Mouse (Mus musculus) forebrain, embryonic 12.5 days (tissue): ENCODE measurements around the gene Ppm1m. TPM values are rescaled to one million over a fixed set of nuclear protein-coding genes. Genes with fewer than 3 reads are reported as not detected.

Experiments used
- ATAC-seq: fragments of 200-750 bp; cut with Nextera tagmentation; 2 replicates; pipeline ENCODE4 v1.8.0; 2017; ENCODE audit warnings: moderate TSS enrichment; ENCODE audit not compliant: low FRiP score
- H3K27ac ChIP-seq: fragments of 300-500 bp; sonication (generic); 2 replicates; pipeline ENCODE4 v1.5.1; 2016; ENCODE audit warnings: mild to moderate bottlenecking
- H3K27me3 ChIP-seq: fragments of 300-500 bp; sonication (generic); 2 replicates; pipeline ENCODE4 v1.6.1; 2016; ENCODE audit warnings: mild to moderate bottlenecking
- H3K36me3 ChIP-seq: fragments of 300-500 bp; sonication (generic); replicated peaks from 2 replicates; pipeline ENCODE4 v1.6.1; 2016; ENCODE audit warnings: mild to moderate bottlenecking
- H3K4me1 ChIP-seq: fragments of 300-500 bp; sonication (generic); 2 replicates; pipeline ENCODE4 v1.6.1; 2016
- H3K4me2 ChIP-seq: fragments of 300-500 bp; sonication (generic); 2 replicates; pipeline ENCODE4 v1.6.1; 2016; ENCODE audit warnings: mild to moderate bottlenecking, moderate library complexity
- H3K4me3 ChIP-seq: fragments of 300-500 bp; sonication (generic); replicated peaks from 2 replicates; pipeline ENCODE4 v1.5.1; 2016; ENCODE audit warnings: mild to moderate bottlenecking
- H3K9ac ChIP-seq: fragments of 300-500 bp; sonication (generic); 2 replicates; pipeline ENCODE4 v1.6.1; 2016; ENCODE audit warnings: mild to moderate bottlenecking
- H3K9me3 ChIP-seq: fragments of 300-500 bp; sonication (generic); 2 replicates; pipeline ENCODE4 v1.6.1; 2016
- WGBS: fragments of 180-500 bp; shearing (Covaris S2); methylation state at CpG from one replicate; pipeline ENCODE4 v1.1.7; 2016; 5-methylcytosine and 5-hydroxymethylcytosine counted together
- polyA plus RNA-seq: library from polyadenylated mRNA; unstranded; fragments of >200 nt; fragmentation: Nextera tagmentation; extraction: Ambion mirVana; gene quantifications from 2 replicates; pipeline ENCODE4 v1.2.1, GENCODE M21; 2016

The Ppm1m gene
- polyA plus RNA-seq, 1 experiment from 2014 or later, result 33.3 TPM

- peak; percentile 83 for ATAC-seq
Measured at GRCm38 (mm10) chr9:106211680-106212593, 12.4 kb upstream of the Ppm1m start.

GRCm38 (mm10) chr9:106210853-106211609 lies 11.5 kb upstream of the Ppm1m start:
- Histone ChIP-seq H3K9me3 (no peaks in the 10 kb centered on the region), H3K27ac (peak overlapping the region; percentile 74), H3K9ac (peak overlapping the region; percentile 17; the same call in 1 of the 2 replicates), H3K4me3 (peak overlapping the region; percentile 31), H3K4me1 (peaks cover 20% of the 10 kb centered on the region), H3K27me3 (no peaks in the 10 kb centered on the region), H3K36me3 (peaks cover 25% of the 10 kb centered on the region), H3K4me2 (peak overlapping the region; percentile 57)
- whole genome bisulfite sequencing, result 25% methylated on average over 9 of the region's 9 CpGs
- 0 out of 2 replicates have a peak, but pooled peaks have one; percentile 15 for ATAC-seq

More at GRCm38 (mm10) chr9:106211680-106212593, 12.4 kb upstream of the Ppm1m start:
- Histone ChIP-seq H3K9me3 (no peaks in the 10 kb centered on the region), H3K27ac (peak overlapping the region; percentile 74), H3K9ac (peak overlapping the region; percentile 60), H3K27me3 (no peaks in the 10 kb centered on the region), H3K4me3 (peak overlapping the region; percentile 31), H3K4me2 (peak overlapping the region; percentile 57), H3K36me3 (peaks cover 25% of the 10 kb centered on the region), H3K4me1 (peaks cover 15% of the 10 kb centered on the region)
- WGBS, result 16% methylated on average over 37 of the region's 37 CpGs

DNA sequence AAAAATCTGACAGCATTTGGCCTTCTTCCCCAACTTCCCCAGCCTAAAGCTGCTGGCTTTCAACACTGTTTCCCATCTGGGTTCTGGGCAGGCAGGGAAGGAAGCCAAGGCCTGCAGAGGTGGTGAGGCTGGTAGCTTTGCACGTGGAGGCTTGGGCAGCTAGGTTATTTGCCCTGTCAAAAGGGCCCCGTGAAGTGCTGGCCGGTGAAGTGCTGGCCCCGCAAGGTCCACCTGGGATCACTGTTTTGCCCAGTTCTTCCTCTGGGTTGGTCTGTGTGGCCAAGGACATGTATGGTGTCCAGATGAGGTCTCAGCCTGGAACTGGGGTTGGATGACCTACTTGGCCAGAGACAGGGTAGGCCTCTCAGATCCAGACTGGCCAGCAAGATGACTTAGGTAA lies 10.4 kb upstream of the Ppm1m start:
- H3K9me3 ChIP-seq, result no peaks in the 10 kb centered on the region
- H3K36me3 ChIP-seq, result peaks cover 23% of the 10 kb centered on the region
- peaks cover 26% of the 10 kb centered on the region for H3K4me1 ChIP-seq
- WGBS, result 95% methylated on average over 4 of the region's 4 CpGs
- no peak overlapping the region for H3K9ac ChIP-seq
- H3K27ac ChIP-seq, result no peak overlapping the region
- H3K4me3 ChIP-seq, result no peak overlapping the region
- ATAC-seq, result no peak
- no peak overlapping the region for H3K4me2 ChIP-seq
- H3K27me3 ChIP-seq, result no peaks in the 10 kb centered on the region

GRCm38 (mm10) chr9:106208181-106208580 lies 8.6 kb upstream of the Ppm1m start:
- H3K36me3 ChIP-seq, result peaks cover 7% of the 10 kb centered on the region
- 83% methylated on average over 5 of the region's 5 CpGs for WGBS
- no peak overlapping the region for H3K4me2 ChIP-seq
- peaks cover 43% of the 10 kb centered on the region for H3K4me1 ChIP-seq
- no peaks in the 10 kb centered on the region for H3K27me3 ChIP-seq
- no peak for ATAC-seq
- H3K27ac ChIP-seq, result no peak overlapping the region
- H3K9me3 ChIP-seq, result no peaks in the 10 kb centered on the region
- peak overlapping the region; percentile 25; the same call in 1 of the 2 replicates for H3K9ac ChIP-seq
- H3K4me3 ChIP-seq, result no peak overlapping the region

DNA sequence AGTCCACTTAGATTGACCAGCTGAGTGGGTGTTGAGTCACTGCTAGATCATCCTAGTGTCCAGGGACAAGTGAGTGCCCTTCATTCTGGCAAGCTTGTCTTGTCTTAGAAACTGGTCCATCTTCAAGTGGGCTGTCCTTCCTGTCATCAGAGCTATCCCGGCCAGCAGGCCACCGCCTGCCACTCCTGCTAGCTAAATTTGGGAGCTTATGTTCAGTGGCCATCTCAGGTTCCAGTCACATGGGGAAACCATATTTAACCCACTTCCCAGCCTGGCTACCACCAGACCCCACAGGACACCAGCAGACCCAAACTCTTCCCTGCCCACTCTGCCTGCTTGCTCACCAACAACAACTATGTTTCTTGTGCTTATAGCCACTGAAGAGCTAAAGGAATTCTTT lies 7.0 kb upstream of the Ppm1m start:
- H3K36me3 ChIP-seq, result no peaks in the 10 kb centered on the region; the same call in 1 of the 2 replicates
- H3K4me1 ChIP-seq, result peaks cover 39% of the 10 kb centered on the region
- 90% methylated on average over 2 of the region's 2 CpGs for WGBS
- H3K27me3 ChIP-seq, result 0 out of 2 replicates have a peak, but pooled peaks cover 4% of the 10 kb centered on the region
- H3K27ac ChIP-seq, result no peak overlapping the region
- no peak overlapping the region for H3K4me2 ChIP-seq
- H3K4me3 ChIP-seq, result no peak overlapping the region
- ATAC-seq, result no peak
- H3K9ac ChIP-seq, result no peak overlapping the region
- no peaks in the 10 kb centered on the region for H3K9me3 ChIP-seq

DNA sequence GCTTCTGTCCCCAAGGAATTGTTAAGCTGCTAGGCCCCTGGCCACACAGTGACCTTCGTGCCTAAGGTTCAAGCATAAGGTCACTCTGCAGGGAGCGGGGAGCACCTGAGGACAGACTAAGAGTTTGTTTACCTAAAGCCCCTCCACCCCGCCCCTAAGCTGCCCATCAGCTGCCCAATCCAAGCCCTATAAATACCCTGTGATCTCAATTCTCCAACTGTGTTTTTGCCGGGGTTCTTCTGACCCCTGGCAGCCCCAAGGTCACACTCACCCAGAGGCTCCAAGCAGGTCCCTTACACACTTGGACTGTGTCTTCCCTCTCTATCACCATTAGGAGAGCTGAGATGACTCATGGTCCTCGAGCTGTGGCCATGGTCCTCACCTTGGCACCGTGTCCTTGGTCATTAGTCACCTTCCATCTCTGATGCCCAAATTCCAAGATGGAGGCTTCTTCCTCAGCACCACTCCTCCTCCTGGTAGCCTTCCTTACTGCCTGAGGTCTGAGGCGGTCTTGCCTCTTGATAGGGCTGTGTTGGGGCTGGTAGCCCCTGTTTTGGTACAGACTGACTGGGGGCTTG lies 6.3 kb upstream of the Ppm1m start:
- no peak overlapping the region for H3K9ac ChIP-seq
- no peak overlapping the region for H3K4me2 ChIP-seq
- H3K36me3 ChIP-seq, result no peaks in the 10 kb centered on the region; the same call in 1 of the 2 replicates
- H3K27me3 ChIP-seq, result 0 out of 2 replicates have a peak, but pooled peaks cover 5% of the 10 kb centered on the region
- H3K27ac ChIP-seq, result no peak overlapping the region
- 80% methylated on average over 7 of the region's 7 CpGs for WGBS
- no peak overlapping the region for H3K4me3 ChIP-seq
- no peak for ATAC-seq
- no peaks in the 10 kb centered on the region for H3K9me3 ChIP-seq
- peaks cover 32% of the 10 kb centered on the region for H3K4me1 ChIP-seq

DNA sequence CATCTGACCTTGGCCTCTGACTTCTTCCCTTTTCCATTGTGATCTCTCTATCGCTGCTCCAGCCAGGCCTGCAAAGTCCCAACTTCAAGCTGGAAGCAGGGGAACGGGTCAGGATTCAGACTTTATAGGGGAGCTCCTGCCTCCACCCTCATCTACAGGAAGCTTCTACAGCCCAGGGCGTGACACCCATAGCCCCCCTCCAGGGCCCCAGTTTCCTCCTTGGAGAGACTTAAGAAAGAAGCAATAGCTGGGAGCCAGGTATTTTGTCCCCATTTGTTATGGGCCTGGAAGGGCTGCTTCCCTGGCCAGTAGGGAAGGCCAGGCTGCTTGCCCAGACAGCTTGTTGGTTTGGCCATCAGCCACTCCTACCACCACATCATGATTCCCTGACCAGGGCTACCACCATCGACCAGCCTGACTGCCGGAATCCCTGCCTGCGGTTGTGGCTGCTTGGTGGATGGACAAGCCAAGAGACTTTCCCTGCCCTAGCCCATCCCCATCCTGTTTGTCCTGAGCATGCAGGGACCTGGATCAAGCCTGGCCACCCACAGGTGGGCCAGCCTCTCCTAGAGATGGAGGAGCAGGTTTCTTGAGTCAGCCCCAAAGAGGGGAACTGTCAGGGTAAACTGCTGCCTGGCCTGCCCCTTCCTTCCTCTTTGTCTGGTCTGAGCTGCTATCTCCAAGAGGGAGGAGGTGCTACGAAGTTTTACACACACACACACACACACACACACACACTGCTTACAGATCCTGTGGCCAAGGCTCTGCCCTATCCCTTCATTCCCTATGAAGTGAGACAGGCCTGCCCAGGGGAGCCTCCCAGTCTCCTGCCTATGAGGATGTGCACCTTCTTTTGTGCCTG lies 4.7 kb upstream of the Ppm1m start:
- Histone ChIP-seq H3K9ac (0 out of 2 replicates have a peak overlapping the region, but pooled peaks have one; percentile 75), H3K27ac (no peak overlapping the region)

GRCm38 (mm10) chr9:106202819-106203636 lies 3.5 kb upstream of the Ppm1m start, which contains the start of gene Twf2:
TSS of gene Twf2 (plus strand) at chr9:106203108.
- Histone ChIP-seq H3K4me3 (peak within 1 kb of the TSS; percentile 63), H3K4me1 (peaks cover 49% of the 10 kb centered on the region), H3K9ac (peak within 1 kb of the TSS; percentile 75), H3K27ac (peak within 1 kb of the TSS; percentile 64), H3K36me3 (no peaks in the 10 kb centered on the region), H3K4me2 (peak within 1 kb of the TSS; percentile 69), H3K27me3 (0 out of 2 replicates have a peak, but pooled peaks cover 5% of the 10 kb centered on the region), H3K9me3 (no peaks in the 10 kb centered on the region)
- 2% methylated on average over 61 of the region's 61 CpGs for WGBS
- ATAC-seq, result peak; percentile 88

More for the DNA sequence above, 4.7 kb upstream of the Ppm1m start:
- Histone ChIP-seq H3K36me3 (no peaks in the 10 kb centered on the region; the same call in 1 of the 2 replicates), H3K27me3 (0 out of 2 replicates have a peak, but pooled peaks cover 5% of the 10 kb centered on the region), H3K4me1 (peaks cover 38% of the 10 kb centered on the region), H3K9me3 (no peaks in the 10 kb centered on the region), H3K4me3 (peak overlapping the region; percentile 63; the same call in 1 of the 2 replicates), H3K4me2 (peak overlapping the region; percentile 69)
- 87% methylated on average over 7 of the region's 7 CpGs for WGBS
- ATAC-seq, result no peak

GRCm38 (mm10) chr9:106201895-106202294 lies 2.3 kb upstream of the Ppm1m start:
- H3K4me2 ChIP-seq, result peak overlapping the region; percentile 69
- H3K27ac ChIP-seq, result no peak overlapping the region
- no peaks in the 10 kb centered on the region for H3K9me3 ChIP-seq
- H3K4me1 ChIP-seq, result peaks cover 55% of the 10 kb centered on the region
- ATAC-seq, result no peak
- 0 out of 2 replicates have a peak, but pooled peaks cover 7% of the 10 kb centered on the region for H3K27me3 ChIP-seq
- WGBS, result 85% methylated on average over 3 of the region's 3 CpGs
- H3K9ac ChIP-seq, result no peak overlapping the region
- H3K4me3 ChIP-seq, result no peak overlapping the region
- H3K36me3 ChIP-seq, result no peaks in the 10 kb centered on the region

DNA sequence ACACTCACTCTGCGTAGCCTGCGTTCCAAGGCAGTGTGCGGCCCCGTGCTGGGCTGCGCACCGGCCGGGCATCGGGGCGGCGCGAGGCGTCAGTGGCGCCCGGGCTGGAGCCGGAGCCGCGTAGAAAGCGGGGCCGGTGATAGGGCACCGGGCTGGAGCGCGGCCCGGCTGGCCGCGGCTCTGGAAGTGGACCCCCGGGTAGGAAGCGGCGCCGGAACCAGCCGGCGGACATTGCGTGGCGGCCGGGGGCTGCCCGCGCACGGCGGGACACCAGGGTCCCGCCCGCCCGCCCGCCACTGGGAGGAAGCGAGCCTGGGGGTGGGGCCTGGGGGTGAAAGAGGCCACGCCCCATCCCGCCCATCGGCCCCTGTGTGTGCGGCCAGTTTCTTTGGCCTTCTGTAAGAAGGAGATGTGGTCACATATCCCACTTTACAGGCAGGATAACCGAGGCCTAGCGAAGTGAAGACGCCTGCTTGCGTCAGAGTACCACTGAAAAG lies 536 bp downstream of the Ppm1m start:
- WGBS, result under 1% methylated on average over 49 of the region's 51 CpGs
- H3K27me3 ChIP-seq, result 0 out of 2 replicates have a peak, but pooled peaks cover 7% of the 10 kb centered on the region
- peak overlapping the region; percentile 75 for H3K9ac ChIP-seq
- H3K4me2 ChIP-seq, result peak overlapping the region; percentile 75
- H3K4me3 ChIP-seq, result peak overlapping the region; percentile 73
- ATAC-seq, result peak; percentile 63
- H3K27ac ChIP-seq, result no peak overlapping the region
- H3K36me3 ChIP-seq, result peaks cover 16% of the 10 kb centered on the region
- H3K4me1 ChIP-seq, result peaks cover 36% of the 10 kb centered on the region
- H3K9me3 ChIP-seq, result no peaks in the 10 kb centered on the region
